Mouse (Mus musculus): Measurements from ENCODE around the gene Xxylt1. TPM values are rescaled to one million over a fixed set of nuclear protein-coding genes. Genes with fewer than 3 reads are reported as not detected.

Xxylt1 gene
- total RNA-seq, 2 experiments from 2014 or later = 21.2 to 22.7 TPM

DNA sequence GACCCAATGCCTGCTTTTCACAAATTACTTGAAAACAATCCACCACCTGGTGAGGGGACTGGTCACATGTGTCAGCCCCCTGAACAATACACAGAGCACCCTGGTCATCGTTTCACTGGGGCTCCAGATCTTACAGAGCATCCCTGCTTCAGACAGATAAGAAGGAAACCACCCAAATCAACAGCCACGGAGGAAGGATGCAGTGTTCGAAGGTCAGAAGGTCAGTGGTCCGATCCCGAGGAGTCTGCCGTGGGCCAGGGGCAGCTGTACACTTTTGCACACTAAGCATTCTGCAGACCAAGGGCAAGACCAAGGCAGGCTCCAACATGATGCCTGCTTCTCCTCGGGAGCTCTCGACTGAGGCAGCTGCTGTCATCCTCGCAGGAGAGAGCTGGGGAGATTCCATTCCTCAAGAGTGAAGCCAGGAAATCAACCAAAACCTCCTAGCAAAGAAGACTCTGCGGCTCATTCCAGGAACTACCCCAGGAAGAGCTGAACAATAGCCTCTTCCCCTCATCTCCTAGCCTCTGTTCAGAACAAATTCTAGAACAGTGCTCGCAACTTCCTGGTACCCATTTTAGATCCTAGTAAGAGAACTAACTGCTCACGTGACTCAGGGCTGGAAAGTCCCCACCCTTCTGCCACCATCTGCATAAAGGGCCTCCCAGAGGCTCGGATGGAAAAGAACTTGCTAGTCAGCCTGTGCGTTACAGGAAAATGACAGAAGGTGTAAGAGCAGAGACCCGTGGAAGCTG is 14.7 kb downstream of the Xxylt1 start:
- intact Hi-C loops (cut with DNase I) = no loop called here

DNA sequence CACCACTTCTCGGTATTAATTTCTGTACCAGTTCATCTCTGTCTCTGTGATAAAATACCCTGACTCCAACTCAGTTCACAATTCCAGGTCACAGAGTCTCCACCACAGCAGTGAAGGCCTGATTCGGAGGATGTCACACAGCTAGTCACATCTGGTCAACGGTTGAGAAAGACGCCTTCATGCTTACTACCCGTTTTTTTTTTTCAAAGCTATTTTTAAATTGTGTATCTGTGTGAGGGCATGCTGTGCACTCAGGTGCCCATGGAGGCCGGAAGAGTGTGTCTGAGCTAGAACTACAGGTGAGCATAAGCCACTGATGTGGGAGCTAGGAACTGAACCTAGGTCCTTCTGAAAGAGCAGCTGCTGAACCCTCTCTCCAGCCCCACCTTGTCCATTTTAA is 16.4 kb downstream of the Xxylt1 start:
- no peak for DNase-seq (ENCODE audit: low spot score in 2 of 2)
- intact Hi-C loops (cut with DNase I) = no loop called here

More for the DNA sequence above, 14.7 kb downstream of the Xxylt1 start:
- DNase-seq (ENCODE audit: low spot score in 2 of 2) = no peak

GRCm38 (mm10) chr16:31062918-31063317 is 18.3 kb downstream of the Xxylt1 start:
- no peak for DNase-seq (ENCODE audit: low spot score in 2 of 2)
- intact Hi-C loops (cut with DNase I) = no loop called here

DNA sequence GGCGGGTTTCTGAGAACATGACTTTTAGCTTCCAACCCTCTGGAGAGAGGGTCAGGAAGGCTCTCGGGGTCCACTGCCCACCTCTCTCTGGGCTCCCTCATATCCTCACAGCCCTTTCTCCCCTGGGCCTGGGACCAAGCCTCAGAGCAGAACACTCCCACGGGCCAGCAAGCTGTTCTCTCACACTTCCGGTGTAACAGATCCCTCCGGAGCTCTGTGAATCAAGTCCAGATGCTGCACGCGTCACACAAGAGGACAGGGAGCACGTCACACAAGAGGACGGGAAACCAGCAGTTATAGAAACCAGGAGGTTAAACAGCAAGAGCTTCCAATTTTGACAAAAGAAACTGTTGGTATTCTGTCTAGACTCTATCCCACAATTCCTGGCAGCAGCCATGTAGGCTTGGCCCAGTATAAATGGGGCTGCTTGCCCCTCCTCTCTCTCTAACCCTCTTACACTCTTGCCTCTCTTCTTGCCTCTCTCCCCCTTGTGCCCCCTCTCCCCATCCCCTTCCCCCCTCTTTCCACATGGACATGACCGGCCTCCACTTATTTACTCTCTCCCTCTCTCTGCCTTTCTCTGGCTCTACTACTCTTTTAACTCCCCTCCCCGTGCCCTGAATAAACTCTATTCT is 19.9 kb downstream of the Xxylt1 start:
- no peak for DNase-seq (ENCODE audit: low spot score in 2 of 2)
- intact Hi-C loops (cut with DNase I) = no loop called here

GRCm38 (mm10) chr16:31060714-31061113 is 20.5 kb downstream of the Xxylt1 start:
- intact Hi-C loops (cut with DNase I) = no loop called here
- DNase-seq (ENCODE audit: low spot score in 2 of 2) = no peak

DNA sequence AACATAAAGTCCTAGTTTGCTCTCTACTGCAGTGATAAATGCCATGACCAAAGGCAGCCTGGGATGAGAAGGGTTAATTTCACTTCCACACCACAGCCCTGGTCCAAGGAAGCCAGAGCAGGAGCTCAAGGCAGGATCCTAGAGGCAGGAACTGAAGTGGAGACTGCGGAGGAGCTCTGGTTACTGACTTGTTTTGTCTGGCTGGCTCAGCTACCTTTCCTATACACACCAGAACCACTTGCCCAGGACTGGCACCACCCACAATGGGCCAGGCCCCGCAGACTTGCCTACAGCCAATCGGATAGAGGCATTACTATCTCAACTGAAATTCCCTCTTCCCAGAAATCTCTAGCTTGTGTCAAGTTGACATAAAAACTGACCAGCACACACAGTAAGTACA is 21.0 kb downstream of the Xxylt1 start:
- intact Hi-C loops (cut with DNase I) = no loop called here
- no peak for DNase-seq (ENCODE audit: low spot score in 2 of 2)

- intact Hi-C loops (cut with DNase I) = no loop called here
- no peak for DNase-seq (ENCODE audit: low spot score in 2 of 2)
Measured at GRCm38 (mm10) chr16:31059730-31060129, 21.5 kb downstream of the Xxylt1 start.

- intact Hi-C loops (cut with DNase I) = no loop called here
- no peak for DNase-seq (ENCODE audit: low spot score in 2 of 2)
Measured at GRCm38 (mm10) chr16:31052812-31053211, 28.4 kb downstream of the Xxylt1 start.

DNA sequence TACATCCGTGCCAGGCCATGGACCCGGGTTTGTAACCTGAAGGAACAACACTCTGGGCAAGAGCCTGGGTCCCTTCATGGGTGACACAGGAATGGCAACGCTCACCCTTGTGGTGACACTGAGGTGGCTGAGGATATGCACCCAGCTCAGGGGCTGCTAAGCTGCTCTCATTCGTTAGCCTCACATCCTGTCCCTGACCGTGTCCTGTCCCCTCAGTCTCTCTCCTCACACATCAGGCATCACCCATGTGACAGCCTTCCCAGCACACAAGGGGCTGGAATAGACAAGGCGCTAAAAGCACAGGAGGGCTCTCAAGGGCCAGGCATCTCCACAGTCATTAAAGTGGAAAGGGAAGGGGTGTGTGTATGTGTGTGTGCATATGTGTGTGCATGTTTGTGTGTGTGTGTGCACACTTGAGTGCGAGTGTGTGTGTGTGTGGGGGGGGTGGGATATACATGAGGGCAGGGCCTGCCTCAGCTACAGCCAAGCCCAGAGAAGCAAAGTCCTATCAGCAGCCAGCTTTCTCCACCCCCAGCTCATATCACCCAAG is 29.0 kb downstream of the Xxylt1 start:
- intact Hi-C loops (cut with DNase I) = no loop called here
- no peak for DNase-seq (ENCODE audit: low spot score in 2 of 2)

- no peak for DNase-seq (ENCODE audit: low spot score in 2 of 2)
- intact Hi-C loops (cut with DNase I) = no loop called here
Measured at GRCm38 (mm10) chr16:31050701-31051100, 30.5 kb downstream of the Xxylt1 start.

DNA sequence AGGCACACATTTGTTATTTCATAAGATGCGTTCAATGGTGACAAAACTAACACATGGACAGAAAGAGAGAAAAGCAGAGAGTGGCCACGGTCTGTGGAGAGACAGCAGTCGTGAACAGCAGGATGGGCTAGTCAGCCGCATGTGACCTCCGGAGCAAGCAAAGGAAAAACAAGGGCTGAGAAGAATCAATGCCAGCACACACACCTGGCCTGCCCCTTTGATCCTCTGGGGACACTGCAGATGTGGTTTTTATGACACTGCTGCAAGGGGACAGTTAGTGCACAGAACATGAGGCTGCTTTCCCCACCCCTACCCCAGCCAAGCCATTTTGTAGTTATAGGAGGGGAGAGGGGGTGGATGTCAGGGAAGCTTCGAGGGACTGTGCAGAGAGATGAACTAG is 33.0 kb downstream of the Xxylt1 start:
- intact Hi-C loops (cut with DNase I) = no loop called here

GRCm38 (mm10) chr16:31047186-31047898 is 33.9 kb downstream of the Xxylt1 start:
- intact Hi-C loops (cut with DNase I) = no loop called here
- no peak for DNase-seq (ENCODE audit: low spot score in 2 of 2)

More for the DNA sequence above, 33.0 kb downstream of the Xxylt1 start:
- DNase-seq (ENCODE audit: low spot score in 2 of 2) = no peak

DNA sequence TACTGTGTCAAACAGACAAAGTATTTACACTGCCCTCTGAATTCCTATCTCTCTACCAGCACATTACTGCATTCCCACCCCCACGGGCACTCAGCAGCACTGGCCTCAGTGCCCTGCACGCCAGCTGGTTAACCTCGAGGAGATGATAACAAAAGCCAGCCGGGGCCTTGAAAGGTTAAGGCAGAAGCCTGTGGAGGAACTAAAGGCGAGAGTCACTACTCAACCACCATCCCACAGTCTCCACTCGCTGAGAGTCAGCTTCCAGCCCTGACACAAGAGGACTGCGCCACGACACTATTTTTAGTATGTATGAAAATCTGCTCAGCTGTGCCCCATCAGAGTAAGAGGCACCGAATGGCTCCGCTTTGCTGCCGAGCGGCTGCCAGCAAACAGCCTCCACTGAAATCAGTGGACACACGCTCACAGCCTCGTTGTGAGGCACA is 35.0 kb downstream of the Xxylt1 start:
- intact Hi-C loops (cut with DNase I) = no loop called here
- DNase-seq (ENCODE audit: low spot score in 2 of 2) = peak in 1 of 2 experiments; percentile 23

DNA sequence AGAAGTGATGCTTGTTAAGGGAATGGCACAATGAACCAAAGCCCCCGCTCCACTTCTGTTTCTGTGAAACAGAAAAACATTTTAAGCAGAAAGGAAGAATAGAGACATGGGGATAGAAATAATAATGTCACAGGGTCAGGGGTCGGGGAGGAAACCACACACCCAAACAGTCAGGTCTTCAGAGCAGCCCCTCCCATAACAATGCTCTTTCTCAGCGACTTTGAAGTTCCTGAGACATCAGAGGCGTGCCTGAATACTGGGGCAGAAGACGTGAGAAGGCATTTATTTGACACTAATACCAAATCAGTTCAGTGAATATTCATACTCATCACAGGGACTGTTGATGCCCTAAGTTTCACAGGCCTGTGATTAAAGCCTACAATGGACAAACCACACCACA is 36.0 kb downstream of the Xxylt1 start:
- intact Hi-C loops (cut with DNase I) = no loop called here
- DNase-seq (ENCODE audit: low spot score in 2 of 2) = no peak

DNA sequence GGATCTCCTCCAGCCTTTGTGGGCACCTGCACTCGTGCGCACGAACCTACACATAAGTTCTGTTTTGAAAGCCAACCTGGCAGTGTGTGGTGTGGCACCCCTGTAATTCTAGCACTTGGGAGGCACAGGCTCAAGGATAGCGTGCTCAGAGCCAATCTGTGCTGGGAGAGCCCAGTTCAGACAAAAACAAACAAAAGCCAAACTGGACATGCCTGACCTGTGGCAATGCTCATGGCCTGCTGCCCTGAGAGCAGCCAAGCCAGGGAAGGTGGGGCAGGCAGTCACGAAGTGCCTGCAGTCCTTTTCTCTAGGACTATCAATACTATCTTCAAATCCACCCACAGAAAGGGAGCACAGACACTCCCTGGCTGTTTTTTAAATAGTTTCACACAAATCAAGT is 38.1 kb downstream of the Xxylt1 start:
- intact Hi-C loops (cut with DNase I) = no loop called here
- DNase-seq (ENCODE audit: low spot score in 2 of 2) = no peak

- DNase-seq (ENCODE audit: low spot score in 2 of 2) = no peak
- intact Hi-C loops (cut with DNase I) = no loop called here
Measured at GRCm38 (mm10) chr16:31041566-31041965, 39.7 kb downstream of the Xxylt1 start.

- intact Hi-C loops (cut with DNase I) = no loop called here
- no peak for DNase-seq (ENCODE audit: low spot score in 2 of 2)
Measured at GRCm38 (mm10) chr16:31039803-31040459, 41.3 kb downstream of the Xxylt1 start.

DNA sequence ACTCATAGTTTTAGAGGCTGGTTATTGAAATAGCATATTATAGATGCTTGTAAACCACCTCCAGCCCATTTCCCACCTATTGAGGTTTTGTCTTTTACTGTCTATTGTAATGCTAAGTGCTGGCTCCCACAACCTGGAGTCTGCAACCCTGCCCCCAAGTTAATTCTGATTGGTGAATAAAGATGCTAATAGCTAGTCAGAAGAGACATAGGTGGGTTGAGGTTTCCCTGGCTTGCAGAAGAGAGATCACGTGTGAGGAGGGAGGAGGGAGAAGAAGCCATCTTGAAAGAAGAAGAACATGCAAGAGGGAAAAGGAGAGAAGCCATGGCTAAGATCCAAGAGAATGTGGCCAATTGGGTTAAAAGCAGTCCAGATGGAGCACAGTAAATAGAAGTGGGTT is 43.8 kb downstream of the Xxylt1 start:
- intact Hi-C loops (cut with DNase I) = no loop called here

GRCm38 (mm10) chr16:31035651-31036245 is 45.5 kb downstream of the Xxylt1 start:
- DNase-seq (ENCODE audit: low spot score in 2 of 2) = no peak
- intact Hi-C loops (cut with DNase I) = no loop called here

More for the DNA sequence above, 43.8 kb downstream of the Xxylt1 start:
- DNase-seq (ENCODE audit: low spot score in 2 of 2) = no peak
